Mouse (Mus musculus) CH12.LX (cell line): Measurements from ENCODE around the gene Arhgef7.

Source experiments
- EP300 ChIP-seq: IDR thresholded peaks from 2 replicates; pipeline ENCODE4 v1.6.1; 2011; ENCODE audit warnings: low read length, improper control_type of control experiment
- MAZ ChIP-seq: IDR thresholded peaks from 2 replicates; pipeline ENCODE4 v1.6.1; 2012; ENCODE audit warnings: low read depth, mild to moderate bottlenecking, inconsistent platforms, low read length, improper control_type of control experiment, moderate library complexity
- POLR2A ChIP-seq: IDR thresholded peaks from 2 replicates; pipeline ENCODE4 v1.6.1; 2011; ENCODE audit warnings: low read depth, mild to moderate bottlenecking, improper control_type of control experiment, low read length
- SMC3 ChIP-seq: IDR thresholded peaks from 2 replicates; pipeline ENCODE4 v1.6.1; 2011; ENCODE audit warnings: low read depth, low read length, improper control_type of control experiment
- ZMIZ1 ChIP-seq: IDR thresholded peaks from 2 replicates; pipeline ENCODE4 v1.6.1; 2012; ENCODE audit warnings: low read depth, mild to moderate bottlenecking, inconsistent platforms, low read length, improper control_type of control experiment

- TF ChIP-seq SMC3 = no peak
- no peak for TF ChIP-seq ZMIZ1
- TF ChIP-seq MAZ = no peak
- TF ChIP-seq EP300 = no peak
- no peak for TF ChIP-seq POLR2A
Measured at GRCm38 (mm10) chr8:11727651-11728481, at the start of gene Arhgef7.
